ENCODE assay signal across 11 mouse cellular contexts in genomic region chr9:79004296-79004980, GRCm38 (mm10).
A peak's percentile ranks its signal among the peaks of the same experiment; 100 is the strongest.
DNase-seq lines count a peak whose midpoint lies in the region; ATAC-seq lines count a peak whose summit lies in the region.
"Had no signal": no experiment of that assay in that cellular context is flagged by ENCODE, and none has a peak within 500 bp of the region (broad histone marks: within the 10 kb centered on the region; RNA-seq: fewer than 3 reads in every experiment).

No protein-coding gene starts in this region.

- intact Hi-C loops in left cerebral cortex, postnatal 4 days (cut with DNase I) = no loop called here
- intact Hi-C loops in gastrocnemius, postnatal 36 days (cut with DNase I) = no loop called here

- peak; percentile 93 for ATAC-seq in cerebellum, adult (ENCODE audit: insufficient number of reproducible peaks, low FRiP score, low TSS enrichment)
- ATAC-seq: Patski had no signal

- DNase-seq in left cerebral cortex, postnatal 4 days = peak; percentile 46
- DNase-seq in left cerebral cortex, adult 8-10 months (ENCODE audit: low spot score in 2 of 2) = no peak
- DNase-seq in cerebellum, adult 9-11 months = peak; percentile 90
- peak; percentile 72 for DNase-seq in layer of hippocampus, adult 9-11 months
- no peak for DNase-seq in B cell, adult 2 months
- no peak for DNase-seq in gastrocnemius, postnatal 36 days
- DNase-seq in Muller cell, postnatal 12 days (ENCODE audit: inconsistent ontology term) = no peak
- DNase-seq: adrenal gland, adult 2 months; gastrocnemius, adult 2 months had no signal

Comparison
In these comparisons a context has a peak if more than half of its experiments do, and no peak if none do; other contexts are left out.
1. DNase-seq: peak in left cerebral cortex, postnatal 4 days (single experiment), cerebellum, adult 9-11 months (single experiment) and layer of hippocampus, adult 9-11 months (single experiment); none in left cerebral cortex, adult 8-10 months (0 of 2), B cell, adult 2 months (0 of 2), gastrocnemius, postnatal 36 days (0 of 2) and Muller cell, postnatal 12 days (single experiment).